Mouse (Mus musculus) liver, postnatal 0 days (tissue): ENCODE results near the gene Arpp21.

Experiments used
- CTCF ChIP-seq: sonication (generic); IDR thresholded peaks from 2 replicates; pipeline ENCODE4 v1.5.1; 2016; ENCODE audit warnings: antibody characterized with exemption, low read depth
- EP300 ChIP-seq: IDR thresholded peaks from 2 replicates; pipeline ENCODE4 v1.6.1; 2016; ENCODE audit warnings: antibody characterized with exemption, low read depth, mild to moderate bottlenecking

- no peak for TF ChIP-seq CTCF
- no peak for TF ChIP-seq EP300
Measured at GRCm38 (mm10) chr9:112100841-112101595, 134.7 kb downstream of the Arpp21 start.
